Mouse (Mus musculus) embryonic fibroblast, embryonic 13.5 days (primary cell): ENCODE measurements around the gene Cttnbp2nl.

Experiments used
- CTCF ChIP-seq: IDR thresholded peaks from 2 replicates; pipeline ENCODE4 v1.5.1; 2011; ENCODE audit warnings: mild to moderate bottlenecking, control low read depth, low read length, moderate library complexity, borderline replicate concordance; ENCODE audit not compliant: insufficient read depth
- POLR2A ChIP-seq: IDR thresholded peaks from 2 replicates; pipeline ENCODE4 v1.6.1; 2011; ENCODE audit warnings: low read depth, mild to moderate bottlenecking, control low read depth, low read length, moderate library complexity

DNA sequence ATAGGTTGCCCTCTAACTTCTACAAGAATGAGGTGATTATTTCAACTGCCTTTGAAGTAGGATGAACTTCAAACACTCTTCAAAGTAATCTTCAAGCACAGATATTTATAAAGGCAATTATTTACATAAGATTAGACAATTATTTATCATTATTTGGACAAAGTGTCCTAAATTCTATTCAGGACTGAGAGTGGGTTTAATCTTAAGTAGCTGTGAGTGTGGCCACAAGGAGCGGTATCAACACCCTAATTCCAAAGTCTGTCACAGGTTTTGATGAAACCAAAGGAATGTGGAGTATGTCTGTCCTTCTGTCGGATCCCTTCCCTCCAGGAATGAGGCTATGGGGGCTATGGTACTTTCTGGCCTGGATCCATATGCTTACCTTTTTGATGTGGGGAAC, 38.0 kb downstream of the Cttnbp2nl start:
- no peak for TF ChIP-seq POLR2A
- no peak for TF ChIP-seq CTCF
